Mouse (Mus musculus): ENCODE measurements around the gene Rad23b. TPM values are rescaled to one million over a fixed set of nuclear protein-coding genes. Genes with fewer than 3 reads are reported as not detected.
A peak's percentile ranks its signal among the peaks of the same experiment; 100 is the strongest.

Rad23b gene
- total and polyA plus RNA-seq, 2 experiments from 2014 or later = 87.1 to 195 TPM

DNA sequence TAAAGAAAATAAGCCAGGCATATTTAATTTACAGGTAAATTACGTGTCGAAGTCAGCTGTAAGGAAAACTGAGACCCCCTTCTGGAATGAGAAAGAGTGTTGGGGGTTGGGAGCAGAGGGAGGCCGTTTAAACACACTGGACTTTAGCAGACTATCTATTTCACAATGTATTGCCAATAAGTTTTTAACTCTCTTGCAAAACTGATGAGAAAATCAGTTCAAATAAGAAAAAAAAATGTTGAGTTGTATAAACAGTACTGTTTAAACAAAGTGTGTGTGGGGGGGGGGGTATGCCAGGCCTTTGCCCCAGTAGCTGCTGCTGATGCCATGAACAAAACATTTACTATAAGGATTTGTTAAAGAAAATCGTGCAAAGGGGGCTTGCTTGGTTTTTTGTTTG is 10.5 kb upstream of the Rad23b start:
- 74% methylated on average over 4 of the region's 4 CpGs for WGBS
- ATAC-seq (ENCODE audit: low FRiP score) (no peak), DNase-seq (ENCODE audit: low spot score) (no peak)
- Histone ChIP-seq H3K4me1 (ENCODE audit: insufficient read depth, low read length) (no peaks in the 10 kb centered on the region), H3K4me2 (ENCODE audit: low read depth, low read length, poor library complexity, severe bottlenecking) (no peak overlapping the region), H3K36me3 (ENCODE audit: insufficient read depth, low read length) (no peaks in the 10 kb centered on the region), H3K27ac (ENCODE audit: low read depth, low read length) (no peak overlapping the region), H3K4me3 (ENCODE audit: low read depth, low read length) (no peak overlapping the region), H3K9me3 (ENCODE audit: low read length) (no peaks in the 10 kb centered on the region), H3K27me3 (ENCODE audit: insufficient read depth, low read length) (no peaks in the 10 kb centered on the region), H3K9ac (replicated peaks; ENCODE audit: low read length, poor library complexity, severe bottlenecking) (no peak overlapping the region)
- TF ChIP-seq CTCF (IDR thresholded peaks at IDR 0.05) = no peak

DNA sequence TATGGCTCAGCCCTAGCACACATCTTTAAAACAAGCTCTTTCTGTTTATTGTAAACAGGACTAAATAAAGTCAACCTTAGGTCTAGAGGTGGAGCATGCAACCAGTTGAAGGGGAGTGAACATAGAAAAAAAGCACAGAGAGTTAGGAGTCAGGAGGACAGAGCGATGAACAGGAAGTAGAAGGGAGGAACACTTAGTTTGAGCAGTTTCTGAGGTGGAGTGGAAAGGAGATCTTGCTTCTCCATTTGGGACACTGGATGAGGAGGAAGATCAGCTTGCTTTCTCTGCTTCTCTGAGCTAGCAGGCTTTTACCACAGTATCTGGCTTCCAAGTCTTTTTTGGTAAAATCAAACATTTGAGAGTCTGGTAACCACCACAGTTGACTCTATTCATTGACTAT is 8.0 kb upstream of the Rad23b start:
- no peaks in the 10 kb centered on the region for H3K36me3 ChIP-seq (ENCODE audit: insufficient read depth, low read length)
- no peaks in the 10 kb centered on the region for H3K27me3 ChIP-seq (ENCODE audit: insufficient read depth, low read length)
- WGBS = 93% methylated on average over 1 of the region's 1 CpGs
- no peak for TF ChIP-seq CTCF (IDR thresholded peaks at IDR 0.05)
- no peaks in the 10 kb centered on the region for H3K4me1 ChIP-seq (ENCODE audit: insufficient read depth, low read length)
- H3K4me3 ChIP-seq (ENCODE audit: low read depth, low read length) = no peak overlapping the region
- H3K4me2 ChIP-seq (ENCODE audit: low read depth, low read length, poor library complexity, severe bottlenecking) = no peak overlapping the region
- no peak overlapping the region for H3K9ac ChIP-seq (replicated peaks; ENCODE audit: low read length, poor library complexity, severe bottlenecking)
- DNase-seq (ENCODE audit: low spot score) = no peak
- ATAC-seq (ENCODE audit: low FRiP score) = no peak
- no peak overlapping the region for H3K27ac ChIP-seq (ENCODE audit: low read depth, low read length)
- H3K9me3 ChIP-seq (ENCODE audit: low read length) = no peaks in the 10 kb centered on the region

GRCm38 (mm10) chr4:55342602-55343001 is 7.2 kb upstream of the Rad23b start:
- WGBS = 90% methylated on average over 5 of the region's 5 CpGs
- TF ChIP-seq CTCF (IDR thresholded peaks at IDR 0.05) = no peak
- no peak for ATAC-seq (ENCODE audit: low FRiP score)

GRCm38 (mm10) chr4:55343287-55343686 is 6.6 kb upstream of the Rad23b start:
- no peaks in the 10 kb centered on the region for H3K27me3 ChIP-seq (ENCODE audit: insufficient read depth, low read length)
- H3K27ac ChIP-seq (ENCODE audit: low read depth, low read length) = no peak overlapping the region
- H3K4me3 ChIP-seq (ENCODE audit: low read depth, low read length) = no peak overlapping the region
- ATAC-seq (ENCODE audit: low FRiP score) (no peak), DNase-seq (ENCODE audit: low spot score) (no peak)
- H3K36me3 ChIP-seq (ENCODE audit: insufficient read depth, low read length) = no peaks in the 10 kb centered on the region
- 82% methylated on average over 3 of the region's 3 CpGs for WGBS
- H3K4me2 ChIP-seq (ENCODE audit: low read depth, low read length, poor library complexity, severe bottlenecking) = no peak overlapping the region
- H3K4me1 ChIP-seq (ENCODE audit: insufficient read depth, low read length) = no peaks in the 10 kb centered on the region
- no peak overlapping the region for H3K9ac ChIP-seq (replicated peaks; ENCODE audit: low read length, poor library complexity, severe bottlenecking)
- no peak for TF ChIP-seq CTCF (IDR thresholded peaks at IDR 0.05)
- no peaks in the 10 kb centered on the region for H3K9me3 ChIP-seq (ENCODE audit: low read length)

More at GRCm38 (mm10) chr4:55342602-55343001, 7.2 kb upstream of the Rad23b start:
- no peak for DNase-seq (ENCODE audit: low spot score)
- Histone ChIP-seq H3K4me1 (ENCODE audit: insufficient read depth, low read length) (no peaks in the 10 kb centered on the region), H3K9ac (replicated peaks; ENCODE audit: low read length, poor library complexity, severe bottlenecking) (no peak overlapping the region), H3K4me2 (ENCODE audit: low read depth, low read length, poor library complexity, severe bottlenecking) (no peak overlapping the region), H3K36me3 (ENCODE audit: insufficient read depth, low read length) (no peaks in the 10 kb centered on the region), H3K4me3 (ENCODE audit: low read depth, low read length) (no peak overlapping the region), H3K27me3 (ENCODE audit: insufficient read depth, low read length) (no peaks in the 10 kb centered on the region), H3K27ac (ENCODE audit: low read depth, low read length) (no peak overlapping the region), H3K9me3 (ENCODE audit: low read length) (no peaks in the 10 kb centered on the region)

DNA sequence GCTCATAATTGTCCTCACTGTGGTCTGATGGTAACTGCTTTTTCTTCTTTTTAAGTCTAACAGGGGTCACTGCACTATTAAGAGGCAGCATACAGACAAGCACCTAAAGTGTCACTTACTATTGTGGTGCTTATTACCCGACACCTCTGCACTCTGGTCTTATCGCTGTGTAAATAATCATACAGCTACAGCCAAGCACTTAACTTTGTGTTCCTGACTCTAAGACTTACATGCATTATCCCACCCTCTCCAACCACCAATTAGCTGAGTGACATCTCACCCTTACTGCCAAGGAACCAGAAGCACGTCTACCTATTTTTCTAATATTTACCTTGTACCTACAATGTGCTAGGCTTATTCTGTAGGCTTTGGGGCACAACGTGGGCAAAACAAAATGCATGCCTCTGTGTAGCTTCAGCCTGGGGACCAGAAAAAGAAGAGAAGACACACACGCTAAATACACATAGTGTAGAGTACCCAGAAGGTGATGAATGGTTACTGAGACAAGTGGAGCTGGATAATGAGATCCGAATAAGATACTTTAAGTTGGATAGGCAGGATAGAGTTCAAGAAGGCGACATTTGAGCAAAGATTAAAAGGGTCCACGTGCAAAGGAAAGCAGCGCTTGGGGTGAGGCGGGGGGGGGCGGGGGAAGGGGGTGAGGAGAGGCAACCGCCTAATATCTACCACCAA is 938 bp upstream of the Rad23b start:
- Histone ChIP-seq H3K27ac (ENCODE audit: low read depth, low read length) (peak overlapping the region; percentile 78), H3K4me2 (ENCODE audit: low read depth, low read length, poor library complexity, severe bottlenecking) (peak overlapping the region; percentile 56), H3K4me1 (ENCODE audit: insufficient read depth, low read length) (peaks cover 5% of the 10 kb centered on the region; the same call in 1 of the 2 replicates), H3K27me3 (ENCODE audit: insufficient read depth, low read length) (no peaks in the 10 kb centered on the region), H3K36me3 (ENCODE audit: insufficient read depth, low read length) (no peaks in the 10 kb centered on the region), H3K9me3 (ENCODE audit: low read length) (no peaks in the 10 kb centered on the region), H3K9ac (replicated peaks; ENCODE audit: low read length, poor library complexity, severe bottlenecking) (peak overlapping the region; percentile 37; the same call in 1 of the 2 replicates), H3K4me3 (ENCODE audit: low read depth, low read length) (peak overlapping the region; percentile 99)
- TF ChIP-seq CTCF (IDR thresholded peaks at IDR 0.05) = no peak
- peak; percentile 1 for ATAC-seq (ENCODE audit: low FRiP score)
- 9% methylated on average over 11 of the region's 12 CpGs for WGBS
- no peak for DNase-seq (ENCODE audit: low spot score)

- peaks cover 5% of the 10 kb centered on the region; the same call in 1 of the 2 replicates for H3K4me1 ChIP-seq (ENCODE audit: insufficient read depth, low read length)
- ATAC-seq (ENCODE audit: low FRiP score) (peak; percentile 51), DNase-seq (ENCODE audit: low spot score) (peak; percentile 38)
- H3K4me3 ChIP-seq (ENCODE audit: low read depth, low read length) = peak overlapping the region; percentile 99
- no peaks in the 10 kb centered on the region for H3K9me3 ChIP-seq (ENCODE audit: low read length)
- no peaks in the 10 kb centered on the region for H3K36me3 ChIP-seq (ENCODE audit: insufficient read depth, low read length)
- WGBS = under 1% methylated on average over 59 of the region's 66 CpGs
- peak overlapping the region; percentile 79 for H3K9ac ChIP-seq (replicated peaks; ENCODE audit: low read length, poor library complexity, severe bottlenecking)
- no peak for TF ChIP-seq CTCF (IDR thresholded peaks at IDR 0.05)
- H3K27ac ChIP-seq (ENCODE audit: low read depth, low read length) = peak overlapping the region; percentile 88
- H3K27me3 ChIP-seq (ENCODE audit: insufficient read depth, low read length) = no peaks in the 10 kb centered on the region
- peak overlapping the region; percentile 61 for H3K4me2 ChIP-seq (ENCODE audit: low read depth, low read length, poor library complexity, severe bottlenecking)
Observed at GRCm38 (mm10) chr4:55350219-55350931, 532 bp downstream of the Rad23b start.

All from midbrain, postnatal 0 days (tissue).